Mouse (Mus musculus) CH12.LX (cell line): ENCODE results near the gene Rgsl1. TPM values are rescaled to one million over a fixed set of nuclear protein-coding genes. Genes with fewer than 3 reads are reported as not detected.

ENCODE experiments used
- DNase-seq: peaks from one replicate; pipeline ENCODE4 v3.0.0-alpha.2; 2013; ENCODE audit errors: extremely low read depth
- H3K27ac ChIP-seq: 2 replicates; pipeline ENCODE4 v1.5.1; 2012; ENCODE audit warnings: low read depth, mild to moderate bottlenecking, control low read depth, moderate library complexity; ENCODE audit not compliant: insufficient read depth
- H3K27me3 ChIP-seq: replicated peaks from 2 replicates; pipeline ENCODE3; 2012; ENCODE audit warnings: inconsistent platforms
- H3K36me3 ChIP-seq, 2 experiments: replicated peaks in 1 of 2; 2 replicates each; pipeline versions ENCODE3 to v1.6.1; 2012; ENCODE audit warnings: inconsistent platforms in 1 of 2, low read length in 1 of 2, mild to moderate bottlenecking in 1 of 2, mixed read lengths in 1 of 2, moderate library complexity in 1 of 2; ENCODE audit not compliant: control insufficient read depth in 1 of 2, insufficient read depth in 1 of 2
- H3K4me1 ChIP-seq, 2 experiments: 2 replicates each; pipeline ENCODE4 v1.6.1; 2012; ENCODE audit warnings: inconsistent platforms in 1 of 2, moderate library complexity in 1 of 2; ENCODE audit not compliant: insufficient read depth in 2 of 2, control insufficient read depth in 1 of 2
- H3K4me2 ChIP-seq: 2 replicates; pipeline ENCODE4 v1.6.1; 2012; ENCODE audit warnings: low read depth, mild to moderate bottlenecking, control low read depth; ENCODE audit not compliant: poor library complexity, insufficient read depth, severe bottlenecking
- H3K4me3 ChIP-seq, 3 experiments: fragments of 150-350 bp in 1 of 3; sonication (generic) in 1 of 3; replicated peaks in 1 of 3; 2 replicates each; pipeline versions ENCODE3 to v1.5.1; 2011 to 2012; ENCODE audit warnings: low read depth in 2 of 3, low read length in 2 of 3, mild to moderate bottlenecking in 2 of 3, moderate library complexity in 2 of 3, control low read depth in 1 of 3, improper control_type of control experiment in 1 of 3, inconsistent platforms in 1 of 3, mixed read lengths in 1 of 3; ENCODE audit not compliant: poor library complexity in 1 of 3
- H3K79me2 ChIP-seq: replicated peaks from 2 replicates; pipeline ENCODE4 v1.6.1; 2012; ENCODE audit warnings: mild to moderate bottlenecking, moderate library complexity; ENCODE audit not compliant: control insufficient read depth, poor library complexity, insufficient read depth, severe bottlenecking; ENCODE audit errors: extremely low read depth
- H3K9ac ChIP-seq: 2 replicates; pipeline ENCODE4 v1.6.1; 2012; ENCODE audit warnings: low read depth, mild to moderate bottlenecking, control low read depth, moderate library complexity; ENCODE audit not compliant: insufficient read depth
- H3K9me3 ChIP-seq: replicated peaks from 2 replicates; pipeline ENCODE3; 2012; ENCODE audit warnings: low read length, inconsistent platforms, mixed read lengths
- BHLHE40 ChIP-seq: IDR thresholded peaks from 2 replicates; pipeline ENCODE4 v1.6.1; 2011; ENCODE audit warnings: mild to moderate bottlenecking, low read depth, low read length, improper control_type of control experiment
- CHD1 ChIP-seq: IDR thresholded peaks from 2 replicates; pipeline ENCODE4 v1.6.1; 2012; ENCODE audit warnings: low read depth, low read length, improper control_type of control experiment, inconsistent platforms
- CTCF ChIP-seq, 2 experiments: IDR thresholded peaks in 1 of 2; conservative IDR thresholded peaks in 1 of 2; 2 replicates each; pipeline ENCODE4 v1.5.1; 2011 to 2012; ENCODE audit warnings: low read depth in 2 of 2, low read length in 2 of 2, improper control_type of control experiment in 1 of 2, inconsistent platforms in 1 of 2, mild to moderate bottlenecking in 1 of 2, moderate library complexity in 1 of 2
- E2F4 ChIP-seq: IDR thresholded peaks from 2 replicates; pipeline ENCODE4 v1.6.1; 2011; ENCODE audit warnings: low read depth, low read length, improper control_type of control experiment; ENCODE audit not compliant: insufficient replicate concordance
- GABPA ChIP-seq: IDR thresholded peaks from 2 replicates; pipeline ENCODE4 v1.6.1; 2012; ENCODE audit warnings: low read depth, low read length, improper control_type of control experiment, inconsistent platforms; ENCODE audit not compliant: insufficient replicate concordance
- HCFC1 ChIP-seq: IDR thresholded peaks from 2 replicates; pipeline ENCODE4 v1.6.1; 2012; ENCODE audit warnings: low read depth, mild to moderate bottlenecking, inconsistent platforms, low read length, improper control_type of control experiment
- IRF4 ChIP-seq: IDR thresholded peaks from 2 replicates; pipeline ENCODE4 v1.6.1; 2014; ENCODE audit warnings: low read depth, mild to moderate bottlenecking, inconsistent platforms, low read length, improper control_type of control experiment
- MAFK ChIP-seq: IDR thresholded peaks from 2 replicates; pipeline ENCODE4 v1.6.1; 2011; ENCODE audit warnings: low read length, improper control_type of control experiment; ENCODE audit not compliant: insufficient replicate concordance
- MAZ ChIP-seq: IDR thresholded peaks from 2 replicates; pipeline ENCODE4 v1.6.1; 2012; ENCODE audit warnings: low read depth, mild to moderate bottlenecking, inconsistent platforms, low read length, improper control_type of control experiment, moderate library complexity
- MEF2A ChIP-seq: IDR thresholded peaks from 2 replicates; pipeline ENCODE4 v1.6.1; 2014; ENCODE audit warnings: low read depth, mild to moderate bottlenecking, inconsistent platforms, low read length, improper control_type of control experiment, borderline replicate concordance
- MXI1 ChIP-seq: IDR thresholded peaks from 2 replicates; pipeline ENCODE4 v1.6.1; 2011; ENCODE audit warnings: mild to moderate bottlenecking, low read depth, low read length, improper control_type of control experiment
- PAX5 ChIP-seq: IDR thresholded peaks from 2 replicates; pipeline ENCODE4 v1.6.1; 2012; ENCODE audit warnings: low read length, inconsistent platforms, mixed read lengths
- POLR2A ChIP-seq: IDR thresholded peaks from 2 replicates; pipeline ENCODE4 v1.6.1; 2011; ENCODE audit warnings: low read depth, mild to moderate bottlenecking, improper control_type of control experiment, low read length
- RAD21 ChIP-seq: IDR thresholded peaks from 2 replicates; pipeline ENCODE4 v1.6.1; 2011; ENCODE audit warnings: low read depth, mild to moderate bottlenecking, low read length, improper control_type of control experiment, moderate library complexity
- RCOR1 ChIP-seq: conservative IDR thresholded peaks from 2 replicates; pipeline ENCODE4 v1.6.1; 2012; ENCODE audit warnings: low read depth, mild to moderate bottlenecking, inconsistent platforms, low read length, improper control_type of control experiment
- SIN3A ChIP-seq: IDR thresholded peaks from 2 replicates; pipeline ENCODE4 v1.6.1; 2012; ENCODE audit warnings: low read length, improper control_type of control experiment, inconsistent platforms
- SMC3 ChIP-seq: IDR thresholded peaks from 2 replicates; pipeline ENCODE4 v1.6.1; 2011; ENCODE audit warnings: low read depth, low read length, improper control_type of control experiment
- USF1 ChIP-seq: IDR thresholded peaks from 2 replicates; pipeline ENCODE4 v1.6.1; 2014; ENCODE audit warnings: low read depth, mild to moderate bottlenecking, inconsistent platforms, low read length, improper control_type of control experiment
- ZC3H11A ChIP-seq: IDR thresholded peaks from 2 replicates; pipeline ENCODE4 v1.6.1; 2012; ENCODE audit warnings: low read depth, mild to moderate bottlenecking, inconsistent platforms, low read length, improper control_type of control experiment
- ZKSCAN1 ChIP-seq: IDR thresholded peaks from 2 replicates; pipeline ENCODE4 v1.6.1; 2012; ENCODE audit warnings: low read depth, inconsistent platforms, low read length, improper control_type of control experiment, borderline replicate concordance
- dilution Hi-C: fragments of 300-500 bp; cut with MboI; formaldehyde crosslinking; loops from 2 replicates; pipeline ENCODE4 v1.14.3; 2020; ENCODE audit warnings: low sequenced_read_pairs; ENCODE audit not compliant: extremely low pct_unique_long_range_greater_than_20kb, extremely low pct_ligation_motif_present
- in situ Hi-C: fragments of 300-500 bp; cut with MboI; formaldehyde crosslinking; loops from 3 replicates; pipeline ENCODE4 v1.14.3; 2019; ENCODE audit warnings: low sequenced_read_pairs, low pct_ligation_motif_present, low pct_unique_long_range_greater_than_20kb, mixed read lengths
- polyA plus RNA-seq: library from polyadenylated mRNA; unstranded; fragments of >175 nt; gene quantifications from 2 replicates; pipeline ENCODE4 v1.2.1, GENCODE M21; 2012; ENCODE audit warnings: low read depth; ENCODE audit not compliant: insufficient read length
- total RNA-seq, 2 experiments: library from RNA; depleted of rRNA; stranded (reverse); fragments of 300-350 nt in 1 of 2; fragments of >200 nt in 1 of 2; gene quantifications; 2 replicates each; pipeline ENCODE4 v1.2.3; 2012 to 2014

Rgsl1 gene
- not detected in 2 replicates for total RNA-seq (2012; rRNA removed)
- not detected in 2 replicates for total RNA-seq (2014; rRNA removed)
- polyA plus RNA-seq: 0.10 and 0.20 TPM in 2 replicates

DNA sequence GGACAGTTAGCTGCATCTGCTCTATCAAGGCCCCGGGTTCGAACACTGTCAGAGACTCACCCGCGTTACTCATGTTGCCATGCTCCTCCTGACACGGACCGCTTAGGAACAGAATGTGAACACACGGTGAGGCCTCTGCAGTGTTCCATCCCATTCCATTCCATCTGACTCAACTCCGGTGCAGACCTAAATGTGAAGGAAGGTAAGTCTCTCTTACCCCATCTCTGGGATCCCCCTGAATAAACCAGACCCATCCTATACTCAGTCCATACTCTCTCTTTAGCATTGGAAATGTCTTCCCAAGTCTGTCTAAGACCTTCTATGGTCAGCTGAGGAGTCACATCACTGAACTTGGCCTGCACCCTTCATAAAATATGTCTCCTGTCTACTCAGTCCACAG, at the start of gene Rgsl1:
Gene Rgsl1 (minus strand): TSS at position 101 of the 400 bp plus-strand sequence.
- H3K4me1 ChIP-seq: peaks cover 2 to 18% of the 10 kb centered on the region in 2 experiments; a peak in 3 of 4 replicates
- no peaks in the 10 kb centered on the region for H3K9me3 ChIP-seq
- no peaks in the 10 kb centered on the region for H3K36me3 ChIP-seq
- in situ Hi-C loops: no loop called here
- dilution Hi-C loops: no loop called here
- no peak within 1 kb of the TSS for H3K9ac ChIP-seq
- H3K79me2 ChIP-seq: no peaks in the 10 kb centered on the region
- no peaks in the 10 kb centered on the region for H3K27me3 ChIP-seq
- no peak for DNase-seq
- no peak within 1 kb of the TSS for H3K27ac ChIP-seq
- no peak within 1 kb of the TSS; the same call in 1 of the 2 replicates for H3K4me2 ChIP-seq
- H3K4me3 ChIP-seq: no peak within 1 kb of the TSS
- no peak for TF ChIP-seq MAFK
- no peak for TF ChIP-seq SIN3A
- TF ChIP-seq USF1: no peak
- no peak for TF ChIP-seq E2F4
- no peak for TF ChIP-seq MAZ
- TF ChIP-seq POLR2A: no peak
- TF ChIP-seq SMC3: no peak
- no peak for TF ChIP-seq IRF4
- TF ChIP-seq HCFC1: no peak
- no peak for TF ChIP-seq RAD21
- TF ChIP-seq MXI1: no peak
- TF ChIP-seq GABPA: no peak
- no peak for TF ChIP-seq CHD1
- TF ChIP-seq CTCF (conservative IDR thresholded peaks at IDR 0.05 in 1 of 2, IDR thresholded peaks at IDR 0.05 in 1 of 2; ENCODE audit: low read depth in 2 of 2, low read length in 2 of 2): no peak
- TF ChIP-seq MEF2A: no peak
- no peak for TF ChIP-seq PAX5
- no peak for TF ChIP-seq ZKSCAN1

DNA sequence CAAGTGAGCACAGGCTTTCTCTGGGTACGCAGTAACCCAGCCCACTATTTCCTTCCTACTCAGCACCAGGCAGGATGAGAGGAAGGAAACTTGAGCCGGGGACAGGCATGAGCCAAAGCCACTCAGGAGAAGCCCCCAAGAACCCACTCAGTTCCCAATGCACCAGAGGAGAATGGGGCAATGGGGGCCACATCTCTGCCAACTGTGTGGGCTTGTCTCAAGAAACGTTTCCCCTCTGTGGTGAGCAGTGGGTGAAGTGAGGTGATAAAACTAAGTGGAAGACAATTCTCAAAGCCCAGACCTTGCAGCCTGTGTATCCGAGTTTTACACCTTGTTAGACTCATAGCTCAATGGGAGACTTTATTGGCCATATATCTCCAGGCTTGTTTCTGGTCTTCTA, 47.5 kb upstream of the Rgsl1 start, which contains the start of gene Teddm1a:
Gene Teddm1a (plus strand): TSS at position 301 of the 400 bp plus-strand sequence.
- Histone ChIP-seq H3K4me1 (peaks cover 0 to 3% of the 10 kb centered on the region in 2 experiments; a peak in 1 of 4 replicates), H3K4me3 (no peak within 1 kb of the TSS), H3K36me3 (no peaks in the 10 kb centered on the region), H3K9ac (no peak within 1 kb of the TSS), H3K27ac (no peak within 1 kb of the TSS), H3K9me3 (no peaks in the 10 kb centered on the region), H3K27me3 (peaks cover 6% of the 10 kb centered on the region), H3K4me2 (no peak within 1 kb of the TSS), H3K79me2 (no peaks in the 10 kb centered on the region)
- no peak for DNase-seq
- in situ Hi-C loops: loop anchor here (5.0 to 10.0 kb wide), 3 partner anchors 143 to 286 kb away; no protein-coding TSS in a partner anchor
- dilution Hi-C loops: no loop called here
- no peak for TF ChIP-seq RCOR1
- no peak for TF ChIP-seq BHLHE40
- no peak for TF ChIP-seq ZC3H11A
- TF ChIP-seq USF1: no peak
